Mouse (Mus musculus) heart, postnatal 25 days (tissue): ENCODE data around the gene Gtf2i. TPM values are rescaled to one million over a fixed set of nuclear protein-coding genes. Genes with fewer than 3 reads are reported as not detected.

Source experiments
- DNase-seq: peaks from one replicate; pipeline ENCODE4 v3.0.0; 2022; ENCODE audit warnings: low spot score
- intact Hi-C: fragments of 180-260 bp; cut with DNase I; formaldehyde crosslinking; loops from one replicate; pipeline ENCODE4 v1.15.1; 2025
- microRNA-seq: library from miRNA; unstranded; fragments of <30 nt; microRNA quantifications from one replicate; pipeline ENCODE4 v1.2.0, GENCODE M21; 2022
- total RNA-seq, 2 experiments: library from RNA; stranded (reverse); gene quantifications; 2 replicates each; pipeline ENCODE4 v1.2.3; 2021

Gtf2i gene
- total RNA-seq, 2 experiments from 2014 or later: 194 to 218 TPM

- intact Hi-C loops: no loop called here
- DNase-seq: no peak
Observed at GRCm38 (mm10) chr5:134228249-134228638, 86.3 kb downstream of the Gtf2i start.

- intact Hi-C loops: loop anchor here (2.0 kb wide), 1 partner anchor 113 kb away; no protein-coding TSS in a partner anchor
- no peak for DNase-seq
Observed at GRCm38 (mm10) chr5:134227574-134228248, 86.8 kb downstream of the Gtf2i start.

- intact Hi-C loops: loop anchor here (2.0 kb wide), 1 partner anchor 114 kb away; no protein-coding TSS in a partner anchor
Observed at GRCm38 (mm10) chr5:134226946-134227345, 87.6 kb downstream of the Gtf2i start.

GRCm38 (mm10) chr5:134225110-134225901 lies 89.3 kb downstream of the Gtf2i start:
- intact Hi-C loops: no loop called here
- no peak for DNase-seq

More at GRCm38 (mm10) chr5:134226946-134227345, 87.6 kb downstream of the Gtf2i start:
- no peak for DNase-seq

GRCm38 (mm10) chr5:134221708-134222150 lies 92.8 kb downstream of the Gtf2i start:
- intact Hi-C loops: no loop called here
- DNase-seq: no peak

GRCm38 (mm10) chr5:134221278-134221677 lies 93.3 kb downstream of the Gtf2i start:
- DNase-seq: no peak
- intact Hi-C loops: no loop called here

- intact Hi-C loops: no loop called here
- DNase-seq: no peak
Observed at GRCm38 (mm10) chr5:134217900-134218299, 96.7 kb downstream of the Gtf2i start.

GRCm38 (mm10) chr5:134214021-134214806 lies 100.3 kb downstream of the Gtf2i start:
- intact Hi-C loops: no loop called here
- no peak for DNase-seq

- no peak for DNase-seq
- intact Hi-C loops: no loop called here
Observed at GRCm38 (mm10) chr5:134209931-134210554, 104.5 kb downstream of the Gtf2i start.

- intact Hi-C loops: no loop called here
- DNase-seq: no peak
Observed at GRCm38 (mm10) chr5:134206721-134207120, 107.8 kb downstream of the Gtf2i start.

- DNase-seq: no peak
- intact Hi-C loops: no loop called here
Observed at GRCm38 (mm10) chr5:134193664-134194063, 120.9 kb downstream of the Gtf2i start.

- DNase-seq: no peak
- intact Hi-C loops: loop anchor here (10.0 kb wide), 1 partner anchor 126 kb away; the partner anchor contains the start of gene Gtf2i
Observed at GRCm38 (mm10) chr5:134188571-134188970, 126.0 kb downstream of the Gtf2i start.

Small RNA genes within 50 kb of the gene (microRNA-seq; reads per million reads assigned to microRNA genes)
- not detected for gene Mir3965

Other genes starting within 250 kb of the Gtf2i start
- gene Castor2, start 215.0 kb downstream of the Gtf2i start, total RNA-seq: 10 to 100 TPM; 24.0 to 28.7 TPM
- gene Rcc1l, start 138.0 kb downstream of the Gtf2i start, total RNA-seq: 10 to 100 TPM; 27.6 to 30.5 TPM
- 1 to 10 TPM; 4.0 to 5.1 TPM for gene Gtf2ird2, start 130.7 kb downstream of the Gtf2i start, total RNA-seq
- 1 to 10 TPM; 5.0 to 5.3 TPM for gene Ncf1, start 85.1 kb downstream of the Gtf2i start, total RNA-seq
- 10 to 100 TPM; 18.2 to 26.3 TPM for gene Gtf2ird1, start 142.0 kb upstream of the Gtf2i start, total RNA-seq
- 1 to 10 TPM; 6.9 to 7.9 TPM for gene Clip2, start 237.7 kb upstream of the Gtf2i start, total RNA-seq
- not detected for gene Syna, start 245.4 kb upstream of the Gtf2i start, total RNA-seq